In genomic region chr8:74309810-74310209, GRCm38 (mm10) we compare ENCODE assay signal across 22 mouse cellular contexts.
DNase-seq lines count a peak whose midpoint lies in the region; ATAC-seq and TF ChIP-seq lines count a peak whose summit lies in the region.
"Had no signal": no experiment of that assay in that cellular context is flagged by ENCODE, and none has a peak within 500 bp of the region (broad histone marks: within the 10 kb centered on the region; RNA-seq: fewer than 3 reads in every experiment).

No protein-coding gene starts in this region.

- H3K36me3 ChIP-seq in hindbrain, embryonic 16.5 days (ENCODE audit: control insufficient read depth, insufficient read depth, low read length), result no peaks in the 10 kb centered on the region
- H3K36me3 ChIP-seq in hindbrain, embryonic 13.5 days, result no peaks in the 10 kb centered on the region
- no peaks in the 10 kb centered on the region for H3K36me3 ChIP-seq in midbrain, embryonic 16.5 days (ENCODE audit: control insufficient read depth, insufficient read depth, low read length)
- H3K36me3 ChIP-seq in midbrain, embryonic 10.5 days, result no peaks in the 10 kb centered on the region
- no peaks in the 10 kb centered on the region for H3K36me3 ChIP-seq in midbrain, postnatal 0 days (ENCODE audit: insufficient read depth, low read length)
- H3K36me3 ChIP-seq: forebrain, embryonic 10.5 days; G1E; intestine, embryonic 15.5 days had no signal

- ATAC-seq in hindbrain, embryonic 16.5 days, result peak; percentile 54; the same call in 1 of the 2 replicates
- no peak for ATAC-seq in hindbrain, embryonic 13.5 days (ENCODE audit: low FRiP score)
- ATAC-seq in midbrain, embryonic 16.5 days, result peak; percentile 70; the same call in 1 of the 2 replicates
- peak; percentile 73; the same call in 1 of the 2 replicates for ATAC-seq in midbrain, postnatal 0 days (ENCODE audit: low FRiP score)
- ATAC-seq: forebrain, embryonic 13.5 days; forebrain, embryonic 16.5 days; intestine, embryonic 15.5 days had no signal

- H3K4me2 ChIP-seq in hindbrain, embryonic 16.5 days (ENCODE audit: low read length), result no peak overlapping the region
- H3K4me2 ChIP-seq in hindbrain, embryonic 13.5 days, result no peak overlapping the region
- no peak overlapping the region for H3K4me2 ChIP-seq in midbrain, embryonic 16.5 days (ENCODE audit: low read length)
- no peak overlapping the region for H3K4me2 ChIP-seq in midbrain, postnatal 0 days (ENCODE audit: low read depth, low read length, poor library complexity, severe bottlenecking)
- H3K4me2 ChIP-seq: forebrain, embryonic 13.5 days; heart, embryonic 11.5 days; hindbrain, embryonic 14.5 days; intestine, embryonic 15.5 days had no signal

- no peak for TF ChIP-seq CTCF in midbrain, postnatal 0 days (IDR thresholded peaks at IDR 0.05)

- no peak for DNase-seq in midbrain, embryonic 10.5 days (ENCODE audit: low spot score)
- no peak for DNase-seq in midbrain, postnatal 0 days (ENCODE audit: low spot score)
- DNase-seq in spleen, adult 12 weeks (ENCODE audit: low spot score), result no peak
- DNase-seq: adrenal gland, adult 2 months; adrenal gland, postnatal 14 days; B cell, adult 2 months; cerebellum, adult 18-20 months; cerebellum, adult 9-10 months; cerebellum, postnatal 14 days; gastrocnemius, postnatal 14 days; heart, adult 11 months had no signal

- no peaks in the 10 kb centered on the region for H3K4me1 ChIP-seq in hindbrain, embryonic 16.5 days (ENCODE audit: control insufficient read depth, insufficient read depth, low read depth, low read length)
- H3K4me1 ChIP-seq in hindbrain, embryonic 13.5 days (replicated peaks), result no peaks in the 10 kb centered on the region
- H3K4me1 ChIP-seq in midbrain, embryonic 16.5 days (ENCODE audit: control insufficient read depth, insufficient read depth, low read length), result no peaks in the 10 kb centered on the region
- no peaks in the 10 kb centered on the region for H3K4me1 ChIP-seq in midbrain, embryonic 10.5 days
- H3K4me1 ChIP-seq in midbrain, postnatal 0 days (ENCODE audit: insufficient read depth, low read length), result peaks cover 2% of the 10 kb centered on the region; the same call in 1 of the 2 replicates
- H3K4me1 ChIP-seq: forebrain, embryonic 10.5 days; forebrain, embryonic 13.5 days; intestine, embryonic 15.5 days had no signal

- 57% methylated on average over 2 of the region's 2 CpGs for WGBS in hindbrain, embryonic 16.5 days
- WGBS in hindbrain, embryonic 13.5 days, result 62% methylated on average over 2 of the region's 2 CpGs
- WGBS in midbrain, embryonic 16.5 days, result 24% methylated on average over 2 of the region's 2 CpGs
- 64% methylated on average over 2 of the region's 2 CpGs for WGBS in midbrain, embryonic 10.5 days
- WGBS in midbrain, postnatal 0 days, result 23% methylated on average over 2 of the region's 2 CpGs

- no peaks in the 10 kb centered on the region for H3K27me3 ChIP-seq in hindbrain, embryonic 16.5 days (replicated peaks; ENCODE audit: control insufficient read depth, insufficient read depth, low read length)
- H3K27me3 ChIP-seq in hindbrain, embryonic 13.5 days, result no peaks in the 10 kb centered on the region
- H3K27me3 ChIP-seq in midbrain, embryonic 16.5 days (ENCODE audit: control insufficient read depth, insufficient read depth, low read depth, low read length), result no peaks in the 10 kb centered on the region
- H3K27me3 ChIP-seq in midbrain, embryonic 10.5 days (ENCODE audit: low read depth, poor library complexity, severe bottlenecking), result no peaks in the 10 kb centered on the region
- no peaks in the 10 kb centered on the region for H3K27me3 ChIP-seq in midbrain, postnatal 0 days (ENCODE audit: insufficient read depth, low read length)
- H3K27me3 ChIP-seq: CH12.LX; forebrain, embryonic 13.5 days; intestine, embryonic 15.5 days had no signal

- no peaks in the 10 kb centered on the region for H3K9me3 ChIP-seq in hindbrain, embryonic 16.5 days (ENCODE audit: control insufficient read depth, low read length)
- no peaks in the 10 kb centered on the region for H3K9me3 ChIP-seq in hindbrain, embryonic 13.5 days
- no peaks in the 10 kb centered on the region for H3K9me3 ChIP-seq in midbrain, embryonic 16.5 days (replicated peaks; ENCODE audit: control insufficient read depth, low read length, poor library complexity, severe bottlenecking)
- no peaks in the 10 kb centered on the region for H3K9me3 ChIP-seq in midbrain, embryonic 10.5 days (replicated peaks)
- no peaks in the 10 kb centered on the region for H3K9me3 ChIP-seq in midbrain, postnatal 0 days (ENCODE audit: low read length)
- H3K9me3 ChIP-seq: forebrain, embryonic 10.5 days; forebrain, embryonic 13.5 days; intestine, embryonic 15.5 days had no signal

- H3K9ac ChIP-seq in hindbrain, embryonic 16.5 days (ENCODE audit: low read depth, low read length), result no peak overlapping the region
- H3K9ac ChIP-seq in hindbrain, embryonic 13.5 days, result no peak overlapping the region
- H3K9ac ChIP-seq in midbrain, embryonic 16.5 days (ENCODE audit: low read depth, low read length), result no peak overlapping the region
- no peak overlapping the region for H3K9ac ChIP-seq in midbrain, postnatal 0 days (replicated peaks; ENCODE audit: low read length, poor library complexity, severe bottlenecking)
- H3K9ac ChIP-seq: forebrain, embryonic 13.5 days; hindbrain, embryonic 14.5 days; intestine, embryonic 15.5 days had no signal

- no peak overlapping the region for H3K4me3 ChIP-seq in hindbrain, embryonic 16.5 days (ENCODE audit: low read length)
- H3K4me3 ChIP-seq in hindbrain, embryonic 13.5 days, result no peak overlapping the region
- H3K4me3 ChIP-seq in midbrain, embryonic 16.5 days (ENCODE audit: low read depth, low read length), result no peak overlapping the region
- H3K4me3 ChIP-seq in midbrain, embryonic 10.5 days, result no peak overlapping the region
- no peak overlapping the region for H3K4me3 ChIP-seq in midbrain, postnatal 0 days (ENCODE audit: low read depth, low read length)
- H3K4me3 ChIP-seq: forebrain, embryonic 10.5 days; forebrain, embryonic 13.5 days; intestine, embryonic 15.5 days had no signal

- no peak overlapping the region for H3K27ac ChIP-seq in hindbrain, embryonic 16.5 days (ENCODE audit: low read depth, low read length)
- no peak overlapping the region for H3K27ac ChIP-seq in hindbrain, embryonic 13.5 days
- no peak overlapping the region for H3K27ac ChIP-seq in midbrain, embryonic 16.5 days (ENCODE audit: low read length)
- no peak overlapping the region for H3K27ac ChIP-seq in midbrain, embryonic 10.5 days (replicated peaks)
- no peak overlapping the region for H3K27ac ChIP-seq in midbrain, postnatal 0 days (ENCODE audit: low read depth, low read length)
- H3K27ac ChIP-seq: forebrain, embryonic 10.5 days; forebrain, embryonic 13.5 days; hindbrain, embryonic 14.5 days; intestine, embryonic 15.5 days had no signal
